In genomic region chr10:17908731-17909130, GRCm38 (mm10) we compare ENCODE assay signal across 16 mouse cellular contexts. TPM values are rescaled to one million over a fixed set of nuclear protein-coding genes. Genes with fewer than 3 reads are reported as not detected.
A peak's percentile ranks its signal among the peaks of the same experiment; 100 is the strongest.
DNase-seq lines count a peak whose midpoint lies in the region.
"Had no signal": no experiment of that assay in that cellular context is flagged by ENCODE, and none has a peak within 500 bp of the region (broad histone marks: within the 10 kb centered on the region; RNA-seq: fewer than 3 reads in every experiment).

No protein-coding gene starts in this region.

- peak; percentile 38 to 48 for DNase-seq in left cerebral cortex, adult 18-20 months (ENCODE audit: low spot score in 2 of 2)
- no peak for DNase-seq in left cerebral cortex, postnatal 4 days
- DNase-seq in lung, postnatal 25 days (ENCODE audit: low spot score), result peak; percentile 15
- DNase-seq in lung, adult 18-20 months, result no peak
- DNase-seq in layer of hippocampus, adult 9-10 months (ENCODE audit: low spot score), result peak; percentile 32
- no peak for DNase-seq in kidney, postnatal 36 days
- DNase-seq in thymus, postnatal 10 days (ENCODE audit: low spot score in 2 of 2), result no peak
- DNase-seq: adrenal gland, postnatal 36 days; cerebellum, adult 18-20 months; cerebellum, postnatal 36 days; embryo, embryonic 11 days; gastrocnemius, adult 2 months; kidney, adult 2 months; retina, postnatal 1 day; right cerebral cortex, postnatal 4 days; thymus, postnatal 4 days had no signal

- intact Hi-C loops in left cerebral cortex, postnatal 4 days (cut with DNase I), result no loop called here

RNA-seq across cellular contexts. Expression of gene Heca, which starts 39.1 kb away (rescaled TPM):
- 10 to 100 TPM; 26.1 to 29.8 TPM for total RNA-seq in left cerebral cortex, adult 18-20 months (2021)
- total RNA-seq in left cerebral cortex, postnatal 4 days (2021), result 10 to 100 TPM; 37.3 to 40.9 TPM

Comparison
In these comparisons a context has a peak if more than half of its experiments do, and no peak if none do; other contexts are left out.
1. DNase-seq: peak in left cerebral cortex, adult 18-20 months (2 of 2), lung, postnatal 25 days (single experiment) and layer of hippocampus, adult 9-10 months (single experiment); none in left cerebral cortex, postnatal 4 days (single experiment), lung, adult 18-20 months (0 of 2), kidney, postnatal 36 days (0 of 2) and thymus, postnatal 10 days (0 of 2).